Mouse (Mus musculus) heart, embryonic 15.5 days (tissue): ENCODE results near the gene B130006D01Rik. TPM values are rescaled to one million over a fixed set of nuclear protein-coding genes. Genes with fewer than 3 reads are reported as not detected.
"Not testable (repeated sequence)": the region's sequence is repeated elsewhere in the genome, so short reads cannot be mapped to it uniquely, and the experiment has no call there.

Source experiments
- ATAC-seq: fragments of 200-750 bp; cut with Nextera tagmentation; replicated peaks from 2 replicates; pipeline ENCODE4 v1.8.0; 2017; ENCODE audit warnings: low read depth, moderate TSS enrichment; ENCODE audit not compliant: insufficient number of reproducible peaks, insufficient read depth, low FRiP score
- H3K27ac ChIP-seq: fragments of 300-500 bp; sonication (generic); 2 replicates; pipeline ENCODE4 v1.5.1; 2015; ENCODE audit warnings: mild to moderate bottlenecking, inconsistent platforms
- H3K27me3 ChIP-seq: fragments of 300-500 bp; sonication (generic); 2 replicates; pipeline ENCODE4 v1.6.1; 2015; ENCODE audit warnings: inconsistent platforms
- H3K36me3 ChIP-seq: fragments of 300-500 bp; sonication (generic); 2 replicates; pipeline ENCODE4 v1.6.1; 2015; ENCODE audit warnings: mild to moderate bottlenecking, inconsistent platforms
- H3K4me1 ChIP-seq: fragments of 300-500 bp; sonication (generic); replicated peaks from 2 replicates; pipeline ENCODE4 v1.6.1; 2015; ENCODE audit warnings: inconsistent platforms
- H3K4me2 ChIP-seq: fragments of 300-500 bp; sonication (generic); 2 replicates; pipeline ENCODE4 v1.6.1; 2015; ENCODE audit warnings: inconsistent platforms, mild to moderate bottlenecking, moderate library complexity
- H3K4me3 ChIP-seq: fragments of 300-500 bp; sonication (generic); 2 replicates; pipeline ENCODE4 v1.5.1; 2015; ENCODE audit warnings: mild to moderate bottlenecking, inconsistent platforms
- H3K9ac ChIP-seq: fragments of 300-500 bp; sonication (generic); 2 replicates; pipeline ENCODE4 v1.6.1; 2015; ENCODE audit warnings: mild to moderate bottlenecking, inconsistent platforms
- H3K9me3 ChIP-seq: fragments of 300-500 bp; sonication (generic); replicated peaks from 2 replicates; pipeline ENCODE4 v1.6.1; 2016; ENCODE audit warnings: inconsistent platforms
- WGBS: fragments of 180-500 bp; shearing (Covaris S2); methylation state at CpG from one replicate; pipeline ENCODE4 v1.1.7; 2015; ENCODE audit warnings: mixed read lengths; 5-methylcytosine and 5-hydroxymethylcytosine counted together
- polyA plus RNA-seq: library from polyadenylated mRNA; unstranded; fragments of >200 nt; fragmentation: Nextera tagmentation; extraction: Ambion mirVana; gene quantifications from 2 replicates; pipeline ENCODE4 v1.2.1, GENCODE M21; 2015

B130006D01Rik gene
- polyA plus RNA-seq, 1 experiment from 2014 or later: 0.71 TPM

GRCm38 (mm10) chr11:95748331-95748730 is 24.9 kb downstream of the B130006D01Rik start:
- H3K27ac ChIP-seq: no peak overlapping the region

GRCm38 (mm10) chr11:95749619-95750018 is 26.2 kb downstream of the B130006D01Rik start:
- Histone ChIP-seq H3K9ac (no peak overlapping the region), H3K36me3 (peaks cover 32% of the 10 kb centered on the region; the same call in 1 of the 2 replicates), H3K4me3 (no peak overlapping the region), H3K27me3 (no peaks in the 10 kb centered on the region), H3K4me1 (peaks cover 4% of the 10 kb centered on the region; the same call in 1 of the 2 replicates), H3K27ac (no peak overlapping the region), H3K4me2 (no peak overlapping the region), H3K9me3 (no peaks in the 10 kb centered on the region)
- no peak for ATAC-seq
- WGBS: 76% methylated on average over 15 of the region's 15 CpGs

More at GRCm38 (mm10) chr11:95748331-95748730, 24.9 kb downstream of the B130006D01Rik start:
- Histone ChIP-seq H3K9ac (no peak overlapping the region), H3K4me3 (no peak overlapping the region), H3K4me1 (peaks cover 4% of the 10 kb centered on the region; the same call in 1 of the 2 replicates), H3K4me2 (no peak overlapping the region), H3K27me3 (no peaks in the 10 kb centered on the region), H3K9me3 (no peaks in the 10 kb centered on the region), H3K36me3 (peaks cover 20% of the 10 kb centered on the region; the same call in 1 of the 2 replicates)
- WGBS: 75% methylated on average over 5 of the region's 5 CpGs
- no peak for ATAC-seq

DNA sequence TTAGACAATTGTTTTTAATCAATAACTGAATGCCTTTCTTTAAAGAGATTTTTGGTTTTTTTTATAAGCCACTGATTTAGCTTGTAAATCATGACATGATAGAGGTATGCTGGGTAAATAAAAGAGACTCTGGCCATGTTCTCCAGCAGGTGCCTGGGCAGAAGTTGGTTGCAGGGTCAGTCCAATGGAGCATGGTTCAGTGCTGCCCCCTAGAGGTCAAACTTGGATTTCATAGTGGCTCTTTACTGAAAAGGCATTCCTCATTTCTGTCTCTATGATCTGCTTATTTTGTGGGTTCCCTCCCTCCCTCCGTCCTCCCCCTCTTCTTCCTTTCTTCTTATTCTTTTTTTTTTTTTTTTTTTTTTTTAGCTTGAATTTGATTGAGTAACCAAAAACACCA is 27.6 kb downstream of the B130006D01Rik start:
- ATAC-seq: no peak
- Histone ChIP-seq H3K4me1 (no peaks in the 10 kb centered on the region), H3K4me2 (no peak overlapping the region), H3K36me3 (peaks cover 45% of the 10 kb centered on the region; the same call in 1 of the 2 replicates), H3K9me3 (no peaks in the 10 kb centered on the region), H3K9ac (no peak overlapping the region), H3K27me3 (no peaks in the 10 kb centered on the region), H3K4me3 (no peak overlapping the region), H3K27ac (no peak overlapping the region)
- WGBS: 9% methylated on average over 1 of the region's 1 CpGs

DNA sequence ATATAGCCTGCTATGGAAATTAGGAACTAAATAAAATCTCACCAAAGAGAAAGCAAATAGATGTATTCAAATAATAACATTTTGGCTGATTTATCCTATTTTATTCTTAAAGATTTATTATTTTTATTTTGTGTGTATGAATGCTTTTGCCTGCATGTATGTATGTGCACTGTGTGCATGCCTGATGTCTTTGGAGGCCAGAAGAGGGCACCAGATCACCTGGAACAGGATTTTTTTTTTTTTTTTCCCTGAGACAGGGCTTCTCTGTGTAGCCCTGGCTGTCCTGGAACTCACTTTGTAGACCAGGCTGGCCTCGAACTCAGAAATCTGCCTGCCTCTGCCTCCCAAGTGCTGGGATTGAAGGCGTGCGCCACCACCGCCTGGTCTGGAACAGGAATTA is 31.8 kb downstream of the B130006D01Rik start:
- H3K27ac ChIP-seq, ATAC-seq, H3K9ac ChIP-seq, H3K4me1 ChIP-seq, H3K4me3 ChIP-seq, H3K4me2 ChIP-seq, H3K27me3 ChIP-seq, H3K9me3 ChIP-seq: not testable (repeated sequence)
- H3K36me3 ChIP-seq: peaks cover 37% of the 10 kb centered on the region; the same call in 1 of the 2 replicates
- WGBS: 95% methylated on average over 4 of the region's 4 CpGs

DNA sequence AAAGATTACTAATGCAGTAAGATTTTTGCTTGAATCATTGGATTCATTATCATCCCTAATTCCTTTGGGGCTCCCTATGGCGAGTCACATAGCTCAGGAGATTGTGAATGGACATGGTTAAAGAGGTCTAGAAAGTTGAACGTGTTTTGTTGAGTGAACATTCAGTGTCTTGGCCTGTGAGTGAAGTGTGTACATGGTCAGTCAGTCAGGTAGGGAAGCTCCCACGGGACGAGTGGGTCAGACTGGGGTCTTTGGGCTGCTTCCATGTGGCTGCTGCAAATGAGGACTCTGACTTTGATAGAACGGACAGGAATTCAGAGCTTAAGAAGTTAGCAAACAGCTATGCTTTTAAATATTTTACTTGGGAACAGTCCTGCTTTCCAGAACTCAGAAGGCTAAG is 37.1 kb downstream of the B130006D01Rik start:
- H3K4me2 ChIP-seq: no peak overlapping the region
- no peaks in the 10 kb centered on the region for H3K27me3 ChIP-seq
- ATAC-seq: no peak
- no peaks in the 10 kb centered on the region for H3K4me1 ChIP-seq
- H3K9ac ChIP-seq: no peak overlapping the region
- peaks cover 21% of the 10 kb centered on the region for H3K36me3 ChIP-seq
- 83% methylated on average over 5 of the region's 5 CpGs for WGBS
- H3K27ac ChIP-seq: no peak overlapping the region
- no peaks in the 10 kb centered on the region for H3K9me3 ChIP-seq
- H3K4me3 ChIP-seq: no peak overlapping the region

DNA sequence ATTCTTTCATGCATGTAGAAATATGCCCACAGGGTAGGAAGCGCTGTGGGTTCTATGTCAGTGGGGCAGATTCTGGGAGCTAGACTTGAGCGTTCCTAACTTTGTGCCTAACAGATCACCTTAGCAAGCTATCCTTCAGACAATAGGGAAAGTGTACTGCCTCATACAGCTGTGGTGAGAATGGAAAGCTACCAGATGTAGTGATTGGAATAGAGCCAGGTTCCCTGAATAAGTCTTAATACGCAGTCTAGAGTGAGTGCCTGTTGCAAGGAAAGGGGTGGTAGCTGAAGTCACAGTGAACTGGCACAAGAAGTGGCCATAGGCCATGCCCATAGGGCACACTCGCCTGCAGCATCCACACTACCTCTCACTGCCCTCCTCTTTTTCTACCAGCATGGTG is 39.6 kb downstream of the B130006D01Rik start:
- H3K4me2 ChIP-seq: no peak overlapping the region
- H3K4me3 ChIP-seq: no peak overlapping the region
- H3K36me3 ChIP-seq: peaks cover 16% of the 10 kb centered on the region
- no peak overlapping the region for H3K27ac ChIP-seq
- no peak overlapping the region for H3K9ac ChIP-seq
- no peaks in the 10 kb centered on the region for H3K4me1 ChIP-seq
- no peaks in the 10 kb centered on the region for H3K27me3 ChIP-seq
- no peaks in the 10 kb centered on the region for H3K9me3 ChIP-seq
- ATAC-seq: no peak
- 75% methylated on average over 4 of the region's 4 CpGs for WGBS

DNA sequence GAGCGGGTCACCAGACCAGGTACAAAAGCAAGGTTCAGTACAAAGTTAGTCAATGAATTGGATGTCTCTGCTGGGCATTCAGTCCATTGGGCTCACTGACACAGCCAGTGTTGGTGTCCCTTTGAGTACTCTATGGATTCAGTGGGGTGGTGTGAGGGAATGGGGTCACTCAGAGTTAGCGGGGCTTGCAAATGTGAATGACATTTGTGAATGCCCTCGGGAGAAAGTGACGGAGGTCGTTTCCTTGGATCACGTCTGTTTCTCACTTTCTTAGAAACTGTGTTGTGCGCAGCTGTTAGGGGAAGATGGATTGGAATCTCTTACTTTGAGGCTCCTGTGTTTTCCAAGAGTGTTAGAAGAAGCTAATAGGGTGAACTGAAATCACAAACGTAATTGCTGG is 41.4 kb downstream of the B130006D01Rik start:
- Histone ChIP-seq H3K36me3 (peaks cover 27% of the 10 kb centered on the region), H3K27me3 (no peaks in the 10 kb centered on the region)
- 87% methylated on average over 8 of the region's 8 CpGs for WGBS

GRCm38 (mm10) chr11:95765334-95765733 is 41.9 kb downstream of the B130006D01Rik start:
- no peak for ATAC-seq
- Histone ChIP-seq H3K4me2 (no peak overlapping the region), H3K27ac (no peak overlapping the region), H3K36me3 (peaks cover 30% of the 10 kb centered on the region), H3K9ac (no peak overlapping the region), H3K27me3 (no peaks in the 10 kb centered on the region), H3K4me1 (no peaks in the 10 kb centered on the region), H3K4me3 (no peak overlapping the region), H3K9me3 (no peaks in the 10 kb centered on the region)
- WGBS: 75% methylated on average over 10 of the region's 10 CpGs

More for the DNA sequence above, 41.4 kb downstream of the B130006D01Rik start:
- Histone ChIP-seq H3K4me2 (no peak overlapping the region), H3K4me1 (no peaks in the 10 kb centered on the region), H3K9ac (no peak overlapping the region), H3K27ac (no peak overlapping the region), H3K4me3 (no peak overlapping the region), H3K9me3 (no peaks in the 10 kb centered on the region)
- no peak for ATAC-seq

- 84% methylated on average over 6 of the region's 6 CpGs for WGBS
- Histone ChIP-seq H3K27ac (no peak overlapping the region), H3K9me3 (no peaks in the 10 kb centered on the region), H3K27me3 (no peaks in the 10 kb centered on the region), H3K4me2 (no peak overlapping the region), H3K4me3 (no peak overlapping the region), H3K36me3 (peaks cover 30% of the 10 kb centered on the region), H3K9ac (no peak overlapping the region), H3K4me1 (peaks cover 2% of the 10 kb centered on the region; the same call in 1 of the 2 replicates)
- ATAC-seq: no peak
These were observed 44.9 kb downstream of the B130006D01Rik start for GRCm38 (mm10) chr11:95768244-95768643.

DNA sequence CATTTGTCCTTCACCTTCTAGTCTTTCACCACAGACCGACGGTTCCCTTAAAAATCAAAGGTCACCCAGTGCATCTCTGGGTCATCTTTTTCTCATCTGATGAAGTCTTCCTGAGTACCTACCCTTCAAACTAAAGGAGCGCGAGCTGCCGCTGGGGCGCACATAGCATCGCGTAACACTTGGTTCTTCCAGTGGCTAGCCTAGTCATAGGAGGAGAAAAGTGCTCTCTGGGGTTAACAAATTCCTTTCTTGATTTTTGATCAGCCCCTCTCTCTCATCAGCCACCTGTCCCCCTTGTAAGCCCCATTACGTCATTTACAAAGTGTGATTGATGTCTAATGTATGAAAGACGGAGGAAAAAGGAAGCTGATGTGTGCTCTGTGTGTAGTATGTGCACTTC is 45.8 kb downstream of the B130006D01Rik start:
- H3K9ac ChIP-seq: no peak overlapping the region
- H3K9me3 ChIP-seq: no peaks in the 10 kb centered on the region
- ATAC-seq: no peak
- no peak overlapping the region for H3K27ac ChIP-seq
- no peak overlapping the region for H3K4me3 ChIP-seq
- peaks cover 22% of the 10 kb centered on the region; the same call in 1 of the 2 replicates for H3K36me3 ChIP-seq
- 89% methylated on average over 10 of the region's 10 CpGs for WGBS
- H3K4me2 ChIP-seq: no peak overlapping the region
- H3K4me1 ChIP-seq: peaks cover 7% of the 10 kb centered on the region; the same call in 1 of the 2 replicates
- no peaks in the 10 kb centered on the region for H3K27me3 ChIP-seq

GRCm38 (mm10) chr11:95770720-95771364 is 47.5 kb downstream of the B130006D01Rik start:
- H3K36me3 ChIP-seq: peaks cover 14% of the 10 kb centered on the region; the same call in 1 of the 2 replicates
- H3K4me2 ChIP-seq: no peak overlapping the region
- no peak for ATAC-seq
- 60% methylated on average over 9 of the region's 9 CpGs for WGBS
- no peak overlapping the region for H3K9ac ChIP-seq
- H3K27ac ChIP-seq: no peak overlapping the region
- H3K4me3 ChIP-seq: no peak overlapping the region
- H3K27me3 ChIP-seq: no peaks in the 10 kb centered on the region
- no peaks in the 10 kb centered on the region for H3K9me3 ChIP-seq
- H3K4me1 ChIP-seq: peaks cover 7% of the 10 kb centered on the region; the same call in 1 of the 2 replicates

- WGBS: 81% methylated on average over 8 of the region's 8 CpGs
- no peaks in the 10 kb centered on the region for H3K27me3 ChIP-seq
- peaks cover 14% of the 10 kb centered on the region; the same call in 1 of the 2 replicates for H3K36me3 ChIP-seq
- H3K9ac ChIP-seq: no peak overlapping the region
- no peak overlapping the region for H3K4me3 ChIP-seq
- no peak for ATAC-seq
- H3K27ac ChIP-seq: no peak overlapping the region
- H3K9me3 ChIP-seq: no peaks in the 10 kb centered on the region
- no peak overlapping the region for H3K4me2 ChIP-seq
- H3K4me1 ChIP-seq: peaks cover 7% of the 10 kb centered on the region; the same call in 1 of the 2 replicates
These were observed 48.3 kb downstream of the B130006D01Rik start for GRCm38 (mm10) chr11:95771665-95772064.
